Mouse (Mus musculus) forebrain, embryonic 11.5 days (tissue): ENCODE measurements around the gene Kcnmb1. TPM values are rescaled to one million over a fixed set of nuclear protein-coding genes. Genes with fewer than 3 reads are reported as not detected.

Experiments used
- ATAC-seq: fragments of 200-750 bp; cut with Nextera tagmentation; replicated peaks from 2 replicates; pipeline ENCODE4 v1.8.0; 2017; ENCODE audit warnings: moderate TSS enrichment; ENCODE audit not compliant: low FRiP score
- DNase-seq: peaks from one replicate; pipeline ENCODE4 v3.0.0-alpha.2; 2017; ENCODE audit warnings: low spot score
- H3K27ac ChIP-seq: fragments of 300-500 bp; sonication (generic); 2 replicates; pipeline ENCODE4 v1.5.1; 2014; ENCODE audit warnings: low read depth, low read length
- H3K27me3 ChIP-seq: fragments of 300-500 bp; sonication (generic); 2 replicates; pipeline ENCODE4 v1.6.1; 2014; ENCODE audit warnings: mild to moderate bottlenecking, low read length, mixed read lengths; ENCODE audit not compliant: control insufficient read depth, insufficient read depth
- H3K36me3 ChIP-seq: fragments of 300-500 bp; sonication (generic); 2 replicates; pipeline ENCODE4 v1.6.1; 2014; ENCODE audit warnings: mild to moderate bottlenecking, low read length, moderate library complexity, mixed read lengths; ENCODE audit not compliant: control insufficient read depth, insufficient read depth
- H3K4me1 ChIP-seq: fragments of 300-500 bp; sonication (generic); replicated peaks from 2 replicates; pipeline ENCODE4 v1.6.1; 2014; ENCODE audit warnings: low read length, mixed read lengths; ENCODE audit not compliant: control insufficient read depth, insufficient read depth
- H3K4me2 ChIP-seq: fragments of 300-500 bp; sonication (generic); 2 replicates; pipeline ENCODE4 v1.6.1; 2014; ENCODE audit warnings: low read depth, mild to moderate bottlenecking, low read length, moderate library complexity, mixed read lengths; ENCODE audit not compliant: severe bottlenecking
- H3K4me3 ChIP-seq: fragments of 300-500 bp; sonication (generic); 2 replicates; pipeline ENCODE4 v1.5.1; 2014; ENCODE audit warnings: low read depth, low read length
- H3K9ac ChIP-seq: fragments of 300-500 bp; sonication (generic); 2 replicates; pipeline ENCODE4 v1.6.1; 2014; ENCODE audit warnings: low read length
- H3K9me3 ChIP-seq: fragments of 300-500 bp; sonication (generic); 2 replicates; pipeline ENCODE4 v1.6.1; 2016; ENCODE audit warnings: low read length, mixed read lengths; ENCODE audit not compliant: control insufficient read depth
- WGBS: fragments of 180-500 bp; shearing (Covaris S2); extraction: QIAGEN DNeasy Blood & Tissue Kit; methylation state at CpG from one replicate; pipeline ENCODE4 v1.1.7; 2014; 5-methylcytosine and 5-hydroxymethylcytosine counted together
- polyA plus RNA-seq: library from polyadenylated mRNA; unstranded; fragments of >200 nt; fragmentation: Nextera tagmentation; extraction: Ambion mirVana; gene quantifications from 2 replicates; pipeline ENCODE4 v1.2.1, GENCODE M21; 2014

The Kcnmb1 gene
- polyA plus RNA-seq, 1 experiment from 2014 or later: 0.05 TPM

GRCm38 (mm10) chr11:34001938-34002592, 39.3 kb downstream of the Kcnmb1 start:
- Histone ChIP-seq H3K4me1 (no peaks in the 10 kb centered on the region), H3K27ac (no peak overlapping the region), H3K4me2 (no peak overlapping the region), H3K4me3 (no peak overlapping the region), H3K9me3 (no peaks in the 10 kb centered on the region), H3K9ac (no peak overlapping the region), H3K27me3 (no peaks in the 10 kb centered on the region), H3K36me3 (no peaks in the 10 kb centered on the region)
- 14% methylated on average over 5 of the region's 5 CpGs for WGBS
- DNase-seq (peak; percentile 67), ATAC-seq (no peak)

GRCm38 (mm10) chr11:34002593-34002965, 39.8 kb downstream of the Kcnmb1 start:
- Histone ChIP-seq H3K36me3 (no peaks in the 10 kb centered on the region), H3K27ac (no peak overlapping the region), H3K27me3 (no peaks in the 10 kb centered on the region), H3K4me2 (no peak overlapping the region), H3K9ac (no peak overlapping the region), H3K4me3 (no peak overlapping the region), H3K4me1 (no peaks in the 10 kb centered on the region), H3K9me3 (no peaks in the 10 kb centered on the region)
- ATAC-seq (no peak), DNase-seq (no peak)
- 80% methylated on average over 5 of the region's 5 CpGs for WGBS

GRCm38 (mm10) chr11:34007616-34008015, 44.8 kb downstream of the Kcnmb1 start:
- H3K9ac ChIP-seq: no peak overlapping the region
- H3K9me3 ChIP-seq: no peaks in the 10 kb centered on the region
- no peaks in the 10 kb centered on the region for H3K4me1 ChIP-seq
- no peaks in the 10 kb centered on the region for H3K27me3 ChIP-seq
- 100% methylated on average over 2 of the region's 2 CpGs for WGBS
- DNase-seq (no peak), ATAC-seq (no peak)
- no peak overlapping the region for H3K27ac ChIP-seq
- H3K4me3 ChIP-seq: no peak overlapping the region
- no peaks in the 10 kb centered on the region for H3K36me3 ChIP-seq
- H3K4me2 ChIP-seq: no peak overlapping the region

GRCm38 (mm10) chr11:34008214-34008613, 45.4 kb downstream of the Kcnmb1 start:
- no peak overlapping the region for H3K4me3 ChIP-seq
- H3K4me2 ChIP-seq: no peak overlapping the region
- DNase-seq: no peak
- no peaks in the 10 kb centered on the region for H3K36me3 ChIP-seq
- ATAC-seq: no peak
- 88% methylated on average over 11 of the region's 11 CpGs for WGBS
- no peak overlapping the region for H3K27ac ChIP-seq
- no peak overlapping the region for H3K9ac ChIP-seq
- H3K27me3 ChIP-seq: no peaks in the 10 kb centered on the region
- no peaks in the 10 kb centered on the region for H3K4me1 ChIP-seq
- H3K9me3 ChIP-seq: no peaks in the 10 kb centered on the region

- Histone ChIP-seq H3K9me3 (no peaks in the 10 kb centered on the region), H3K27ac (no peak overlapping the region), H3K4me2 (no peak overlapping the region), H3K4me1 (no peaks in the 10 kb centered on the region), H3K27me3 (no peaks in the 10 kb centered on the region), H3K9ac (no peak overlapping the region), H3K4me3 (no peak overlapping the region), H3K36me3 (no peaks in the 10 kb centered on the region)
- no peak; the same call in 1 of the 2 replicates for ATAC-seq
- no peak for DNase-seq
- 49% methylated on average over 9 of the region's 9 CpGs for WGBS
Measured at GRCm38 (mm10) chr11:34008702-34009101, 45.9 kb downstream of the Kcnmb1 start.

DNA sequence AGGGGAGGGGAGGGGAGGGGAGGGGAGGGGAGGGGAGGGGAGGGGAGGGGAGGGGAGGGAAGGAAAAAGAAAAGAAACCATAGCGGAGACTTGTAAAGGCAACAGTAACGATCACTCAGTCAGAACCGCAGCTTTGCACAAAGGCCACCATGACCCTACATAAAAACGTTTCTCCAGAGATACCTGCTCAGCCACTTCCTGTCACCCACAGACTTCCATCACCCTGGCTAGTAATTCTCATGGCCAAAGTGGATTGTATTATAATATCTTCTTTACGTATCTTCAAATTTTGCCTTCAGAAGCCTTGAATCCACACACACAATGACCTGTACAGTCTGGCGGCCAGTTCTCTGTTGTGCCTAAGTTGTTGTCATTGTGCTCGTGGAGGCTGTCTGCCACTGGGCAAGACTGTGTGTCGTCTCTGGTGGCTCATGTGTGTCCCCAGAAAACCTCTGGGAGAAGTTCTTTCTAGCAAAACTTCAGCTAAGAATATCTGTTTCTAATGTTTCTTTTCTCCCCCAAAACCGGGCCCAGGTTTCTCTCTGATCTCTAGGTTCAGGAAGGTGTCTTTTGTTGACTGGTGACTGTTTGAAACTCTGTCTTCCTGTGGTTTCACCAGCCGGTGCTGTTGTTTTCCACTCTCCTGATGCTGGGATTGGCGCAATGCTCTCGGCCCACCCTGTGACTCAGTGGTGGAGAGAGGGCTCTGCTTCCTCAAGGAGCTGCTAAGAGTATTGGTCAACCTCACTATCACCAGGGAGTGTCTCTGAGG, 46.7 kb downstream of the Kcnmb1 start:
- Histone ChIP-seq H3K4me2 (no peak overlapping the region), H3K27ac (no peak overlapping the region), H3K9me3 (no peaks in the 10 kb centered on the region), H3K4me3 (no peak overlapping the region), H3K4me1 (no peaks in the 10 kb centered on the region), H3K9ac (no peak overlapping the region), H3K27me3 (no peaks in the 10 kb centered on the region), H3K36me3 (no peaks in the 10 kb centered on the region)
- ATAC-seq (no peak), DNase-seq (no peak)
- 77% methylated on average over 12 of the region's 12 CpGs for WGBS

GRCm38 (mm10) chr11:34010133-34010858, 47.5 kb downstream of the Kcnmb1 start:
- no peaks in the 10 kb centered on the region for H3K4me1 ChIP-seq
- no peaks in the 10 kb centered on the region for H3K9me3 ChIP-seq
- H3K27ac ChIP-seq: no peak overlapping the region
- DNase-seq (no peak), ATAC-seq (no peak)
- no peaks in the 10 kb centered on the region for H3K36me3 ChIP-seq
- H3K4me2 ChIP-seq: no peak overlapping the region
- H3K4me3 ChIP-seq: no peak overlapping the region
- 76% methylated on average over 7 of the region's 7 CpGs for WGBS
- H3K27me3 ChIP-seq: no peaks in the 10 kb centered on the region
- no peak overlapping the region for H3K9ac ChIP-seq

DNA sequence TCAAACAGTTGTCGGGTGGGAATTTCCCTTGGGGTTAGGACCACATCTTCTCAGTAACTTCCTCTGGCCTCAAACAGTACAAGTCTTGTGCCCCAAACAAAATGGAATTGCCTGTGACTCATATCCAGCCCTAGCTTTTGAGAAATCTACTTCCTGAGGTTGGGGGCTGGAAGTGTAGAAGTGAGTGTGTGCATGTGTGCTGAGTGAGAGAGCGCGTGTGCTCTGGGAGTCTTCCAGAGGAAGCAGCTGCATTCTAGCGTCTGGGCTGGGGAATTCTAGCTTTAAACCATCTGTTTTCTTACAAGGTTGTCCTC, 48.0 kb downstream of the Kcnmb1 start:
- H3K4me3 ChIP-seq: no peak overlapping the region
- no peaks in the 10 kb centered on the region for H3K9me3 ChIP-seq
- no peak overlapping the region for H3K4me2 ChIP-seq
- 81% methylated on average over 4 of the region's 4 CpGs for WGBS
- H3K36me3 ChIP-seq: no peaks in the 10 kb centered on the region
- H3K27ac ChIP-seq: no peak overlapping the region
- H3K4me1 ChIP-seq: no peaks in the 10 kb centered on the region
- H3K9ac ChIP-seq: no peak overlapping the region
- no peaks in the 10 kb centered on the region for H3K27me3 ChIP-seq
- no peak for ATAC-seq
- no peak for DNase-seq
